Mouse (Mus musculus) G1E (cell line): ENCODE data around the gene Ntsr2.

Experiments used
- CTCF ChIP-seq: IDR thresholded peaks from 2 replicates; pipeline ENCODE4 v1.5.1; 2012; ENCODE audit warnings: low read depth, low read length, inconsistent platforms, mixed read lengths
- GATA1 ChIP-seq: IDR thresholded peaks from 2 replicates; pipeline ENCODE4 v1.6.1; 2012; ENCODE audit warnings: borderline replicate concordance, low read length, inconsistent platforms, mixed read lengths
- GATA2 ChIP-seq: IDR thresholded peaks from 2 replicates; pipeline ENCODE4 v1.6.1; 2012; ENCODE audit warnings: low read depth, low read length, inconsistent platforms, borderline replicate concordance

GRCm38 (mm10) chr12:16615738-16616137 is 37.4 kb upstream of the Ntsr2 start:
- TF ChIP-seq CTCF (no peak), GATA1 (no peak), GATA2 (no peak)
